Comparison of ENCODE assay signal across 15 mouse cellular contexts in genomic region chr17:43172657-43173165, GRCm38 (mm10).
"Had no signal": no experiment of that assay in that cellular context is flagged by ENCODE, and none has a peak within 500 bp of the region (broad histone marks: within the 10 kb centered on the region; RNA-seq: fewer than 3 reads in every experiment).

No protein-coding gene starts in this region.

- DNase-seq: liver; liver, embryonic 13.5 days; liver, postnatal 0 days; lung, postnatal 14 days; retina, postnatal 1 day; right cerebral cortex, postnatal 4 days; spleen, adult 18-20 months; thymus, postnatal 36 days had no signal

- H3K27ac ChIP-seq: limb, embryonic 12.5 days; liver, embryonic 13.5 days; lung, embryonic 15.5 days; macrophage; midbrain, embryonic 15.5 days; neural tube, embryonic 12.5 days had no signal

- H3K4me3 ChIP-seq: limb, embryonic 12.5 days; liver, embryonic 13.5 days; lung, embryonic 15.5 days; megakaryocyte, embryonic 14.5 days; midbrain, embryonic 15.5 days; neural tube, embryonic 12.5 days had no signal

- ATAC-seq: liver, postnatal 0 days had no signal

- H3K9ac ChIP-seq: limb, embryonic 12.5 days; liver, embryonic 13.5 days; liver, postnatal 0 days; lung, embryonic 15.5 days; midbrain, embryonic 15.5 days; neural tube, embryonic 12.5 days had no signal

- H3K36me3 ChIP-seq: limb, embryonic 12.5 days; liver, embryonic 13.5 days; lung, embryonic 15.5 days; midbrain, embryonic 15.5 days; neural tube, embryonic 12.5 days had no signal

- H3K4me2 ChIP-seq: limb, embryonic 12.5 days; liver, embryonic 13.5 days; lung, embryonic 15.5 days; midbrain, embryonic 11.5 days; midbrain, embryonic 15.5 days; neural tube, embryonic 12.5 days had no signal

- H3K9me3 ChIP-seq: limb, embryonic 12.5 days; liver, embryonic 13.5 days; lung, embryonic 15.5 days; midbrain, embryonic 15.5 days; neural tube, embryonic 12.5 days had no signal

- H3K27me3 ChIP-seq: limb, embryonic 12.5 days; liver, embryonic 13.5 days; lung, embryonic 15.5 days; megakaryocyte, embryonic 14.5 days; midbrain, embryonic 15.5 days; neural tube, embryonic 12.5 days had no signal

- H3K4me1 ChIP-seq: limb, embryonic 12.5 days; lung, embryonic 15.5 days; megakaryocyte, embryonic 14.5 days; midbrain, embryonic 15.5 days; neural tube, embryonic 12.5 days had no signal
